Mouse (Mus musculus): Measurements from ENCODE around the gene Nsun7. TPM values are rescaled to one million over a fixed set of nuclear protein-coding genes. Genes with fewer than 3 reads are reported as not detected.

Nsun7 gene
- polyA plus RNA-seq, 1 experiment from 2014 or later: 0.26 TPM

- H3K4me3 ChIP-seq (replicated peaks; ENCODE audit: low read length): no peak overlapping the region
- H3K9me3 ChIP-seq (replicated peaks; ENCODE audit: control insufficient read depth, low read length): no peaks in the 10 kb centered on the region
- no peaks in the 10 kb centered on the region for H3K36me3 ChIP-seq (ENCODE audit: control insufficient read depth, insufficient read depth, low read length)
- no peak overlapping the region for H3K27ac ChIP-seq (ENCODE audit: low read length)
- H3K9ac ChIP-seq (ENCODE audit: low read length): no peak overlapping the region
- no peak for ATAC-seq (ENCODE audit: insufficient read depth, low FRiP score)
- H3K4me2 ChIP-seq (ENCODE audit: low read depth, low read length): no peak overlapping the region
- 84% methylated on average over 4 of the region's 4 CpGs for WGBS
- no peaks in the 10 kb centered on the region for H3K4me1 ChIP-seq (ENCODE audit: control insufficient read depth, insufficient read depth, low read length)
- no peaks in the 10 kb centered on the region for H3K27me3 ChIP-seq (ENCODE audit: control insufficient read depth, insufficient read depth, low read length)
Measured at GRCm38 (mm10) chr5:66323131-66323530, 63.4 kb downstream of the Nsun7 start.

- ATAC-seq (ENCODE audit: insufficient read depth, low FRiP score): no peak
- Histone ChIP-seq H3K9me3 (replicated peaks; ENCODE audit: control insufficient read depth, low read length) (no peaks in the 10 kb centered on the region), H3K27ac (ENCODE audit: low read length) (no peak overlapping the region), H3K4me3 (replicated peaks; ENCODE audit: low read length) (no peak overlapping the region), H3K27me3 (ENCODE audit: control insufficient read depth, insufficient read depth, low read length) (no peaks in the 10 kb centered on the region), H3K36me3 (ENCODE audit: control insufficient read depth, insufficient read depth, low read length) (no peaks in the 10 kb centered on the region), H3K9ac (ENCODE audit: low read length) (no peak overlapping the region), H3K4me2 (ENCODE audit: low read depth, low read length) (no peak overlapping the region), H3K4me1 (ENCODE audit: control insufficient read depth, insufficient read depth, low read length) (no peaks in the 10 kb centered on the region)
- 77% methylated on average over 11 of the region's 11 CpGs for WGBS
Measured at GRCm38 (mm10) chr5:66323603-66324002, 63.9 kb downstream of the Nsun7 start.

GRCm38 (mm10) chr5:66326395-66326794, 66.7 kb downstream of the Nsun7 start:
- Histone ChIP-seq H3K4me2 (ENCODE audit: low read depth, low read length) (no peak overlapping the region), H3K9ac (ENCODE audit: low read length) (no peak overlapping the region), H3K27me3 (ENCODE audit: control insufficient read depth, insufficient read depth, low read length) (no peaks in the 10 kb centered on the region), H3K4me3 (replicated peaks; ENCODE audit: low read length) (no peak overlapping the region), H3K9me3 (replicated peaks; ENCODE audit: control insufficient read depth, low read length) (no peaks in the 10 kb centered on the region), H3K36me3 (ENCODE audit: control insufficient read depth, insufficient read depth, low read length) (no peaks in the 10 kb centered on the region), H3K4me1 (ENCODE audit: control insufficient read depth, insufficient read depth, low read length) (no peaks in the 10 kb centered on the region), H3K27ac (ENCODE audit: low read length) (no peak overlapping the region)
- no peak for ATAC-seq (ENCODE audit: insufficient read depth, low FRiP score)
- 75% methylated on average over 7 of the region's 7 CpGs for WGBS

GRCm38 (mm10) chr5:66327949-66328726, 68.4 kb downstream of the Nsun7 start:
- Histone ChIP-seq H3K9ac (ENCODE audit: low read length) (no peak overlapping the region), H3K4me3 (replicated peaks; ENCODE audit: low read length) (no peak overlapping the region), H3K27me3 (ENCODE audit: control insufficient read depth, insufficient read depth, low read length) (no peaks in the 10 kb centered on the region), H3K4me1 (ENCODE audit: control insufficient read depth, insufficient read depth, low read length) (no peaks in the 10 kb centered on the region), H3K9me3 (replicated peaks; ENCODE audit: control insufficient read depth, low read length) (no peaks in the 10 kb centered on the region), H3K27ac (ENCODE audit: low read length) (no peak overlapping the region), H3K36me3 (ENCODE audit: control insufficient read depth, insufficient read depth, low read length) (no peaks in the 10 kb centered on the region), H3K4me2 (ENCODE audit: low read depth, low read length) (no peak overlapping the region)
- ATAC-seq (ENCODE audit: insufficient read depth, low FRiP score): no peak
- WGBS: 68% methylated on average over 19 of the region's 19 CpGs

- no peak overlapping the region for H3K4me2 ChIP-seq (ENCODE audit: low read depth, low read length)
- no peak for ATAC-seq (ENCODE audit: insufficient read depth, low FRiP score)
- H3K27me3 ChIP-seq (ENCODE audit: control insufficient read depth, insufficient read depth, low read length): no peaks in the 10 kb centered on the region
- no peak overlapping the region for H3K27ac ChIP-seq (ENCODE audit: low read length)
- no peak overlapping the region for H3K9ac ChIP-seq (ENCODE audit: low read length)
- H3K9me3 ChIP-seq (replicated peaks; ENCODE audit: control insufficient read depth, low read length): no peaks in the 10 kb centered on the region
- no peak overlapping the region for H3K4me3 ChIP-seq (replicated peaks; ENCODE audit: low read length)
- H3K4me1 ChIP-seq (ENCODE audit: control insufficient read depth, insufficient read depth, low read length): no peaks in the 10 kb centered on the region
- H3K36me3 ChIP-seq (ENCODE audit: control insufficient read depth, insufficient read depth, low read length): no peaks in the 10 kb centered on the region
- 87% methylated on average over 7 of the region's 7 CpGs for WGBS
Measured at GRCm38 (mm10) chr5:66328766-66329165, 69.1 kb downstream of the Nsun7 start.

GRCm38 (mm10) chr5:66330806-66331205, 71.1 kb downstream of the Nsun7 start:
- Histone ChIP-seq H3K27me3 (ENCODE audit: control insufficient read depth, insufficient read depth, low read length) (no peaks in the 10 kb centered on the region), H3K9me3 (replicated peaks; ENCODE audit: control insufficient read depth, low read length) (no peaks in the 10 kb centered on the region), H3K27ac (ENCODE audit: low read length) (no peak overlapping the region), H3K36me3 (ENCODE audit: control insufficient read depth, insufficient read depth, low read length) (no peaks in the 10 kb centered on the region), H3K9ac (ENCODE audit: low read length) (no peak overlapping the region), H3K4me1 (ENCODE audit: control insufficient read depth, insufficient read depth, low read length) (no peaks in the 10 kb centered on the region), H3K4me2 (ENCODE audit: low read depth, low read length) (no peak overlapping the region), H3K4me3 (replicated peaks; ENCODE audit: low read length) (no peak overlapping the region)
- ATAC-seq (ENCODE audit: insufficient read depth, low FRiP score): no peak
- WGBS: 87% methylated on average over 6 of the region's 6 CpGs

- peak overlapping the region; percentile 50 for H3K4me3 ChIP-seq (replicated peaks; ENCODE audit: low read length)
- WGBS: 7% methylated on average over 38 of the region's 38 CpGs
- peak overlapping the region; percentile 69 for H3K9ac ChIP-seq (ENCODE audit: low read length)
- H3K4me2 ChIP-seq (ENCODE audit: low read depth, low read length): peak overlapping the region; percentile 63
- no peaks in the 10 kb centered on the region for H3K36me3 ChIP-seq (ENCODE audit: control insufficient read depth, insufficient read depth, low read length)
- H3K27ac ChIP-seq (ENCODE audit: low read length): no peak overlapping the region
- peak; percentile 68 for ATAC-seq (ENCODE audit: insufficient read depth, low FRiP score)
- no peaks in the 10 kb centered on the region for H3K27me3 ChIP-seq (ENCODE audit: control insufficient read depth, insufficient read depth, low read length)
- peaks cover 4% of the 10 kb centered on the region; the same call in 1 of the 2 replicates for H3K4me1 ChIP-seq (ENCODE audit: control insufficient read depth, insufficient read depth, low read length)
- no peaks in the 10 kb centered on the region for H3K9me3 ChIP-seq (replicated peaks; ENCODE audit: control insufficient read depth, low read length)
Measured at GRCm38 (mm10) chr5:66337025-66337968, 77.6 kb downstream of the Nsun7 start.

- H3K4me2 ChIP-seq (ENCODE audit: low read depth, low read length): peak overlapping the region; percentile 63
- H3K36me3 ChIP-seq (ENCODE audit: control insufficient read depth, insufficient read depth, low read length): no peaks in the 10 kb centered on the region
- peaks cover 4% of the 10 kb centered on the region; the same call in 1 of the 2 replicates for H3K4me1 ChIP-seq (ENCODE audit: control insufficient read depth, insufficient read depth, low read length)
- 38% methylated on average over 6 of the region's 6 CpGs for WGBS
- no peaks in the 10 kb centered on the region for H3K27me3 ChIP-seq (ENCODE audit: control insufficient read depth, insufficient read depth, low read length)
- H3K9me3 ChIP-seq (replicated peaks; ENCODE audit: control insufficient read depth, low read length): no peaks in the 10 kb centered on the region
- H3K4me3 ChIP-seq (replicated peaks; ENCODE audit: low read length): peak overlapping the region; percentile 50
- no peak overlapping the region for H3K27ac ChIP-seq (ENCODE audit: low read length)
- no peak overlapping the region for H3K9ac ChIP-seq (ENCODE audit: low read length)
- ATAC-seq (ENCODE audit: insufficient read depth, low FRiP score): peak; percentile 44; the same call in 1 of the 2 replicates
Measured at GRCm38 (mm10) chr5:66337969-66338345, 78.3 kb downstream of the Nsun7 start.

- H3K9ac ChIP-seq (ENCODE audit: low read length): no peak overlapping the region
- no peak overlapping the region for H3K27ac ChIP-seq (ENCODE audit: low read length)
- no peak overlapping the region for H3K4me3 ChIP-seq (replicated peaks; ENCODE audit: low read length)
- no peak overlapping the region for H3K4me2 ChIP-seq (ENCODE audit: low read depth, low read length)
- H3K27me3 ChIP-seq (ENCODE audit: control insufficient read depth, insufficient read depth, low read length): no peaks in the 10 kb centered on the region
- ATAC-seq (ENCODE audit: insufficient read depth, low FRiP score): no peak
- no peaks in the 10 kb centered on the region for H3K9me3 ChIP-seq (replicated peaks; ENCODE audit: control insufficient read depth, low read length)
- H3K4me1 ChIP-seq (ENCODE audit: control insufficient read depth, insufficient read depth, low read length): peaks cover 4% of the 10 kb centered on the region; the same call in 1 of the 2 replicates
- H3K36me3 ChIP-seq (ENCODE audit: control insufficient read depth, insufficient read depth, low read length): no peaks in the 10 kb centered on the region
- 38% methylated on average over 7 of the region's 7 CpGs for WGBS
Measured at GRCm38 (mm10) chr5:66338583-66338982, 78.9 kb downstream of the Nsun7 start.
